Mouse (Mus musculus): Measurements from ENCODE around the gene Ptgs1. TPM values are rescaled to one million over a fixed set of nuclear protein-coding genes. Genes with fewer than 3 reads are reported as not detected.
"Not testable (repeated sequence)": the region's sequence is repeated elsewhere in the genome, so short reads cannot be mapped to it uniquely, and the experiment has no call there.

Ptgs1 gene
- polyA plus RNA-seq (2015; fragmentation: Nextera tagmentation; extraction: Ambion mirVana): 6.6 and 6.9 TPM in 2 replicates

GRCm38 (mm10) chr2:36230366-36230765 is at the start of gene Ptgs1:
TSS of gene Ptgs1 (plus strand) at chr2:36230426.
- Histone ChIP-seq H3K27me3 (peaks cover 32% of the 10 kb centered on the region), H3K9ac (peak within 1 kb of the TSS; percentile 73), H3K4me2 (peak within 1 kb of the TSS; percentile 84), H3K4me1 (peaks cover 12% of the 10 kb centered on the region), H3K4me3 (peak within 1 kb of the TSS; percentile 52), H3K27ac (no peak within 1 kb of the TSS), H3K36me3 (no peaks in the 10 kb centered on the region), H3K9me3 (no peaks in the 10 kb centered on the region)
- no peak for ATAC-seq (ENCODE audit: insufficient number of reproducible peaks, insufficient read depth, low FRiP score, low TSS enrichment, low read depth)
- WGBS: 0% methylated on average over 18 of the region's 18 CpGs

GRCm38 (mm10) chr2:36181587-36182368 is 48.4 kb upstream of the Ptgs1 start:
- H3K27ac ChIP-seq; H3K4me2 ChIP-seq; ATAC-seq (ENCODE audit: insufficient number of reproducible peaks, insufficient read depth, low FRiP score, low TSS enrichment, low read depth); H3K9me3 ChIP-seq; H3K4me3 ChIP-seq; H3K27me3 ChIP-seq; H3K9ac ChIP-seq; H3K4me1 ChIP-seq: not testable (repeated sequence)
- peaks cover 21% of the 10 kb centered on the region for H3K36me3 ChIP-seq
- WGBS: 78% methylated on average over 4 of the region's 4 CpGs

GRCm38 (mm10) chr2:36183278-36183677 is 46.9 kb upstream of the Ptgs1 start:
- no peaks in the 10 kb centered on the region for H3K9me3 ChIP-seq
- no peak overlapping the region for H3K9ac ChIP-seq
- no peak overlapping the region for H3K4me2 ChIP-seq
- H3K4me1 ChIP-seq: peaks cover 3% of the 10 kb centered on the region; the same call in 1 of the 2 replicates
- H3K27me3 ChIP-seq: no peaks in the 10 kb centered on the region
- no peak for ATAC-seq (ENCODE audit: insufficient number of reproducible peaks, insufficient read depth, low FRiP score, low TSS enrichment, low read depth)
- H3K36me3 ChIP-seq: peaks cover 10% of the 10 kb centered on the region
- H3K27ac ChIP-seq: no peak overlapping the region
- no peak overlapping the region for H3K4me3 ChIP-seq
- 60% methylated on average over 2 of the region's 2 CpGs for whole genome bisulfite sequencing

GRCm38 (mm10) chr2:36184192-36184591 is 46.0 kb upstream of the Ptgs1 start:
- peaks cover 8% of the 10 kb centered on the region; the same call in 1 of the 2 replicates for H3K36me3 ChIP-seq
- no peaks in the 10 kb centered on the region for H3K9me3 ChIP-seq
- peaks cover 3% of the 10 kb centered on the region; the same call in 1 of the 2 replicates for H3K4me1 ChIP-seq
- WGBS: 86% methylated on average over 2 of the region's 2 CpGs
- H3K9ac ChIP-seq: no peak overlapping the region
- no peak for ATAC-seq (ENCODE audit: insufficient number of reproducible peaks, insufficient read depth, low FRiP score, low TSS enrichment, low read depth)
- no peak overlapping the region for H3K27ac ChIP-seq
- no peak overlapping the region for H3K4me2 ChIP-seq
- no peak overlapping the region for H3K4me3 ChIP-seq
- H3K27me3 ChIP-seq: no peaks in the 10 kb centered on the region

GRCm38 (mm10) chr2:36184876-36185275 is 45.4 kb upstream of the Ptgs1 start:
- Histone ChIP-seq H3K9ac (no peak overlapping the region), H3K27me3 (no peaks in the 10 kb centered on the region), H3K4me3 (no peak overlapping the region), H3K4me1 (peaks cover 3% of the 10 kb centered on the region; the same call in 1 of the 2 replicates), H3K9me3 (no peaks in the 10 kb centered on the region), H3K27ac (peak overlapping the region; percentile 49; the same call in 1 of the 2 replicates), H3K36me3 (peaks cover 7% of the 10 kb centered on the region; the same call in 1 of the 2 replicates), H3K4me2 (no peak overlapping the region)
- 57% methylated on average over 6 of the region's 6 CpGs for WGBS
- ATAC-seq (ENCODE audit: insufficient number of reproducible peaks, insufficient read depth, low FRiP score, low TSS enrichment, low read depth): no peak

- not testable (repeated sequence) for H3K36me3 ChIP-seq; H3K27ac ChIP-seq; H3K9ac ChIP-seq; H3K4me3 ChIP-seq; H3K4me2 ChIP-seq; ATAC-seq (ENCODE audit: insufficient number of reproducible peaks, insufficient read depth, low FRiP score, low TSS enrichment, low read depth); H3K27me3 ChIP-seq; H3K9me3 ChIP-seq
- peaks cover 11% of the 10 kb centered on the region for H3K4me1 ChIP-seq
- WGBS: 87% methylated on average over 6 of the region's 6 CpGs
Measured at GRCm38 (mm10) chr2:36189200-36189599, 41.0 kb upstream of the Ptgs1 start.

GRCm38 (mm10) chr2:36191098-36191941 is 38.9 kb upstream of the Ptgs1 start:
- ATAC-seq (ENCODE audit: insufficient number of reproducible peaks, insufficient read depth, low FRiP score, low TSS enrichment, low read depth): no peak
- WGBS: 49% methylated on average over 12 of the region's 12 CpGs
- Histone ChIP-seq H3K9me3 (no peaks in the 10 kb centered on the region), H3K27me3 (peaks cover under 1% of the 10 kb centered on the region; the same call in 1 of the 2 replicates), H3K9ac (0 out of 2 replicates have a peak overlapping the region, but pooled peaks have one; percentile 37), H3K27ac (no peak overlapping the region), H3K36me3 (peaks cover 7% of the 10 kb centered on the region; the same call in 1 of the 2 replicates), H3K4me2 (no peak overlapping the region), H3K4me1 (peaks cover 8% of the 10 kb centered on the region), H3K4me3 (no peak overlapping the region)

- ATAC-seq (ENCODE audit: insufficient number of reproducible peaks, insufficient read depth, low FRiP score, low TSS enrichment, low read depth): no peak
- Histone ChIP-seq H3K4me1 (peaks cover 15% of the 10 kb centered on the region), H3K9me3 (no peaks in the 10 kb centered on the region), H3K9ac (no peak overlapping the region), H3K4me3 (no peak overlapping the region), H3K27me3 (peaks cover 54% of the 10 kb centered on the region), H3K4me2 (no peak overlapping the region), H3K36me3 (no peaks in the 10 kb centered on the region), H3K27ac (no peak overlapping the region)
- 58% methylated on average over 3 of the region's 3 CpGs for WGBS
Measured at GRCm38 (mm10) chr2:36197021-36197420, 33.2 kb upstream of the Ptgs1 start.

- no peak overlapping the region for H3K27ac ChIP-seq
- 0 out of 2 replicates have a peak overlapping the region, but pooled peaks have one; percentile 36 for H3K9ac ChIP-seq
- H3K4me3 ChIP-seq: peak overlapping the region; percentile 9; the same call in 1 of the 2 replicates
- WGBS: 15% methylated on average over 20 of the region's 20 CpGs
- peaks cover 66% of the 10 kb centered on the region for H3K27me3 ChIP-seq
- H3K4me2 ChIP-seq: peak overlapping the region; percentile 40
- H3K4me1 ChIP-seq: peaks cover 27% of the 10 kb centered on the region
- no peaks in the 10 kb centered on the region for H3K36me3 ChIP-seq
- H3K9me3 ChIP-seq: no peaks in the 10 kb centered on the region
- no peak for ATAC-seq (ENCODE audit: insufficient number of reproducible peaks, insufficient read depth, low FRiP score, low TSS enrichment, low read depth)
Measured at GRCm38 (mm10) chr2:36197919-36198881, 32.0 kb upstream of the Ptgs1 start.

GRCm38 (mm10) chr2:36198882-36199262 is 31.4 kb upstream of the Ptgs1 start:
- Histone ChIP-seq H3K4me2 (peak overlapping the region; percentile 40), H3K27me3 (peaks cover 72% of the 10 kb centered on the region)

More at GRCm38 (mm10) chr2:36198882-36199262, 31.4 kb upstream of the Ptgs1 start:
- peaks cover 34% of the 10 kb centered on the region for H3K4me1 ChIP-seq
- ATAC-seq (ENCODE audit: insufficient number of reproducible peaks, insufficient read depth, low FRiP score, low TSS enrichment, low read depth): no peak
- 14% methylated on average over 3 of the region's 3 CpGs for WGBS
- no peaks in the 10 kb centered on the region for H3K36me3 ChIP-seq
- H3K9me3 ChIP-seq: no peaks in the 10 kb centered on the region
- H3K9ac ChIP-seq: no peak overlapping the region
- no peak overlapping the region for H3K4me3 ChIP-seq
- no peak overlapping the region for H3K27ac ChIP-seq
